Mouse (Mus musculus): ENCODE measurements around the gene Rfc4.

DNA sequence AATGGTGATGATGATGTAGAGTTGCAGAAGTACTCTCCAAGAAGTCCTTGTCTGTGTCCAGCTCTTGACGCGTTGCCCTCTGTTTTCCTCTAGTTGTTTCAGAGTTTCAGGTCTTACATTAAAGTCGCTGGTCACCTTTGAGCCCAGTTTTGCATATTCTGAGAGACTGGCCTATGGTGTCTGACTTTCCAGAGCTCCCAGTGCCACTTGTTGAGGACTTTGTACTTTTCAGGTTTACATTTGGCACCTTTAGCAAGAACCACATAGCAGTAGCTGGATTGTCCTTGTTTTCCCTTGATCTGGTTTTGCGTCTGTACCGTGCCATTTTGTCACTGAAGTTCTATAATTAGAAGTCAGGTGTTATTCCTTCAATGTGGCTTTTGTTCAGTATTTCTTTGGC lies 46.4 kb upstream of the Rfc4 start:
- no peak for TF ChIP-seq POLR2A (IDR thresholded peaks at IDR 0.05; ENCODE audit: insufficient read length, low read depth)
- TF ChIP-seq POLR2AphosphoS2 (IDR thresholded peaks at IDR 0.05; ENCODE audit: insufficient read length, low read depth), result no peak
- TF ChIP-seq MAX (IDR thresholded peaks at IDR 0.05; ENCODE audit: low read depth), result no peak
- TF ChIP-seq MYOG (IDR thresholded peaks at IDR 0.05; ENCODE audit: control insufficient read depth in 1 of 3, insufficient read depth in 1 of 3, insufficient read length in 2 of 3, low read depth in 2 of 3), result no peak
- no peak for TF ChIP-seq USF1 (IDR thresholded peaks at IDR 0.05; ENCODE audit: low read depth)
- no peak for TF ChIP-seq CEBPB (IDR thresholded peaks at IDR 0.05; ENCODE audit: insufficient read depth, poor library complexity, severe bottlenecking)
- no peak for TF ChIP-seq REST (IDR thresholded peaks at IDR 0.05; ENCODE audit: insufficient read depth, insufficient read length)
- no peak for TF ChIP-seq E2F4 (IDR thresholded peaks at IDR 0.05; ENCODE audit: insufficient read depth)
- no peak for TF ChIP-seq MYOD1 (IDR thresholded peaks at IDR 0.05; ENCODE audit: control insufficient read depth in 1 of 3, insufficient read length in 2 of 3, low read depth in 2 of 3)

Measured in myocyte (in vitro differentiated cells).